ENCODE assay signal across 8 mouse cellular contexts in the genomic region with DNA sequence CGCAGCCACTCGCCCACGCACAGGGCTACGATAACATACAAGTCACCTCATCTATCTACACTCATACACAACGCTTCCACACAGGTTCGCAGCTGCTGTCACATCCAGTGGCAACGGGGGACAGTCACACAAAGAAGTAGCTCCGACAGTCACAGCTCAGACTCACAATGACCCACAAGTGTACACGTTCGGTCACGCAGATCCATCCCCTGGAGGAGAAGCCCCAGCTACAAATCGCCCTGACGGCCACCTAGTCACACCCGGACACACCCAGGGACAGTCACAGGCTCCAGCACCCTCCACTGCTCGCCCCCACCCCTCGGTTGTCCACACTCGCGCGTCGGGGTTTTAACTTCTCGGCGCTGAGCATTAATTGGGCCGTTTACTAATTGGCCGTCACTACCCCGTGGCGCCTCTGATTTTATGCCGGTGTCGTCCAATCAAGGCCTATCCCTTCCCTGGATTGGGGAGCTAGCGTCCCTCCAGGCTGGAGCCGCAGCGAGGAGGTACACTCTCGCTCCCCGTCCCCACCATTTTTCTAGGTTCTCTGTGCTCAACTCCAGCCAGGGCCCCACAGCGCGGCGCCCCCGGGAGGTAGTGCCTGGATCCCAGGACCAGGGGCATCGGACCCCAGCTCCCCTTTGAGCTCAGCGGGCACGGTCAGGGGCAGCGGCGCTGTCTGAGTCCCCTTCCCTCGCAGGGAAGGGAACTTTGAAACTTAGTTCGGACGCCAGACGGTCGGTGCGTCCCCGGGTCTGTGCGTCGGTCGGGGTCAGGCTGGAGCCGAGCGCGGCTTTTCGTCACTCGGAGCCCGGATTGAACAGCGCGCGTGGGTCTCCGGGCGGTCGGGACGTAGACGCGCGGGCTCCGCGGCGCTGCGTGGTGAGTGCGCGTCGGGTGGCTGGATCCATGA. TPM values are rescaled to one million over a fixed set of nuclear protein-coding genes. Genes with fewer than 3 reads are reported as not detected.
A peak's percentile ranks its signal among the peaks of the same experiment; 100 is the strongest.
DNase-seq lines count a peak whose midpoint lies in the region; ATAC-seq and TF ChIP-seq lines count a peak whose summit lies in the region.

No protein-coding gene starts in this region.

- no peak overlapping the region for H3K27ac ChIP-seq in liver, adult 2 months (replicated peaks; ENCODE audit: insufficient read depth, low read depth, low read length)
- no peak overlapping the region for H3K27ac ChIP-seq in heart, embryonic 11.5 days (ENCODE audit: low read depth, low read length)
- no peak overlapping the region for H3K27ac ChIP-seq in limb, embryonic 14.5 days (replicated peaks; ENCODE audit: low read depth, low read length)

- no peak for DNase-seq in liver, adult 2 months (ENCODE audit: extremely low read depth, low read depth, low spot score)
- no peak for DNase-seq in liver
- DNase-seq in brain, embryonic 14.5 days (ENCODE audit: low read depth) = peak; percentile 61
- DNase-seq in limb, embryonic 14.5 days (ENCODE audit: low spot score) = no peak
- DNase-seq in neural tube, embryonic 10.5 days (ENCODE audit: extremely low spot score, low spot score) = peak; percentile 67
- DNase-seq in spleen, adult 12 weeks (ENCODE audit: low spot score) = no peak
- DNase-seq in left cerebral cortex, adult 9 months (ENCODE audit: low spot score in 2 of 2) = no peak

- WGBS in liver, adult 2 months = 3% methylated on average over 75 of the region's 75 CpGs
- 2% methylated on average over 75 of the region's 75 CpGs for WGBS in heart, embryonic 11.5 days (ENCODE audit: insufficient replicate concordance)
- WGBS in limb, embryonic 14.5 days = 2% methylated on average over 60 of the region's 75 CpGs

- H3K79me2 ChIP-seq in liver, adult 2 months (ENCODE audit: control insufficient read depth, insufficient read depth, low read length) = no peaks in the 10 kb centered on the region

- peak overlapping the region; percentile 47; the same call in 1 of the 2 replicates for H3K4me3 ChIP-seq in liver, adult 2 months (ENCODE audit: insufficient read depth, low read depth, low read length)
- H3K4me3 ChIP-seq in heart, embryonic 11.5 days (ENCODE audit: low read depth, low read length) = peak overlapping the region; percentile 53
- peak overlapping the region; percentile 48 for H3K4me3 ChIP-seq in limb, embryonic 14.5 days (replicated peaks; ENCODE audit: low read length)

- no peak for ATAC-seq in heart, embryonic 11.5 days (replicated peaks; ENCODE audit: insufficient number of reproducible peaks, low FRiP score, low TSS enrichment)
- ATAC-seq in limb, embryonic 14.5 days (ENCODE audit: low FRiP score, low read depth) = no peak

- peak overlapping the region; percentile 27 for H3K9ac ChIP-seq in liver, adult 2 months (ENCODE audit: low read depth, low read length)
- 0 out of 2 replicates have a peak overlapping the region, but pooled peaks have one; percentile 30 for H3K9ac ChIP-seq in heart, embryonic 11.5 days (ENCODE audit: low read depth, low read length)
- peak overlapping the region; percentile 38 for H3K9ac ChIP-seq in limb, embryonic 14.5 days (ENCODE audit: low read depth, low read length, severe bottlenecking)

- peaks cover 4% of the 10 kb centered on the region; the same call in 1 of the 2 replicates for H3K4me1 ChIP-seq in liver, adult 2 months (ENCODE audit: control insufficient read depth, insufficient read depth, low read length)
- peaks cover 10% of the 10 kb centered on the region for H3K4me1 ChIP-seq in heart, embryonic 11.5 days (ENCODE audit: control insufficient read depth, insufficient read depth, low read length)
- peaks cover 21% of the 10 kb centered on the region for H3K4me1 ChIP-seq in limb, embryonic 14.5 days (ENCODE audit: control insufficient read depth, insufficient read depth, low read length)

- H3K9me3 ChIP-seq in heart, embryonic 11.5 days (replicated peaks; ENCODE audit: control insufficient read depth, low read length) = no peaks in the 10 kb centered on the region
- peaks cover 16% of the 10 kb centered on the region; the same call in 1 of the 2 replicates for H3K9me3 ChIP-seq in limb, embryonic 14.5 days (ENCODE audit: control insufficient read depth, low read length)

- no peak for TF ChIP-seq POLR2A in liver, adult 2 months (IDR thresholded peaks at IDR 0.05; ENCODE audit: extremely low read depth, insufficient read depth, low read length)
- TF ChIP-seq POLR2A in brain, embryonic 14.5 days (IDR thresholded peaks at IDR 0.05; ENCODE audit: borderline replicate concordance, extremely low read depth, insufficient read depth, insufficient read length, poor library complexity, severe bottlenecking) = no peak
- TF ChIP-seq POLR2A in limb, embryonic 14.5 days (IDR thresholded peaks at IDR 0.05; ENCODE audit: borderline replicate concordance, extremely low read depth, insufficient read depth, insufficient read length) = no peak

- peaks cover 21% of the 10 kb centered on the region for H3K27me3 ChIP-seq in liver, adult 2 months (ENCODE audit: control insufficient read depth, insufficient read depth, low read length)
- H3K27me3 ChIP-seq in heart, embryonic 11.5 days (ENCODE audit: control insufficient read depth, insufficient read depth, low read length) = peaks cover 35% of the 10 kb centered on the region
- H3K27me3 ChIP-seq in limb, embryonic 14.5 days (ENCODE audit: control insufficient read depth, insufficient read depth, low read length) = peaks cover 44% of the 10 kb centered on the region

- H3K36me3 ChIP-seq in liver, adult 2 months (ENCODE audit: control insufficient read depth, insufficient read depth, low read length) = no peaks in the 10 kb centered on the region
- no peaks in the 10 kb centered on the region for H3K36me3 ChIP-seq in heart, embryonic 11.5 days (ENCODE audit: control insufficient read depth, insufficient read depth, low read length)
- no peaks in the 10 kb centered on the region for H3K36me3 ChIP-seq in limb, embryonic 14.5 days (ENCODE audit: control insufficient read depth, insufficient read depth, low read length)

- peak overlapping the region; percentile 78 for H3K4me2 ChIP-seq in heart, embryonic 11.5 days
- peak overlapping the region; percentile 86 for H3K4me2 ChIP-seq in limb, embryonic 14.5 days (replicated peaks; ENCODE audit: low read depth, low read length, severe bottlenecking)

- no peak for TF ChIP-seq CTCF in liver, adult 2 months (IDR thresholded peaks at IDR 0.05; ENCODE audit: low read depth, low read length)
- no peak for TF ChIP-seq CTCF in brain, embryonic 14.5 days (IDR thresholded peaks at IDR 0.05; ENCODE audit: borderline replicate concordance, extremely low read depth, insufficient read depth, insufficient read length)

RNA-seq across cellular contexts. Expression of a gene that starts 1.0 kb away (rescaled TPM):
- total RNA-seq in liver, adult 2 months (2014; rRNA removed) = 0.09 and 0.20 TPM in 2 replicates
- 0.27 and 0.41 TPM in 2 replicates for polyA plus RNA-seq in liver, adult 2 months (2012; rRNA removed)
- polyA plus RNA-seq in brain, embryonic 14.5 days (2012; rRNA removed) = 67.0 and 70.4 TPM in 2 replicates
- 1.8 and 1.9 TPM in 2 replicates for polyA plus RNA-seq in heart, embryonic 11.5 days (2014; fragmentation: Nextera tagmentation; extraction: Ambion mirVana)
- polyA plus RNA-seq in limb, embryonic 14.5 days (2012; rRNA removed) = 10.3 and 17.1 TPM in 2 replicates
- 4.8 and 5.6 TPM in 2 replicates for polyA plus RNA-seq in limb, embryonic 14.5 days (2014; fragmentation: Nextera tagmentation; extraction: Ambion mirVana)

Comparison
In these comparisons a context has a peak if more than half of its experiments do, and no peak if none do; other contexts are left out.
1. DNase-seq: peak in brain, embryonic 14.5 days (single experiment) and neural tube, embryonic 10.5 days (single experiment); none in liver, adult 2 months (single experiment), liver (single experiment), limb, embryonic 14.5 days (single experiment), spleen, adult 12 weeks (single experiment) and left cerebral cortex, adult 9 months (0 of 2).
2. Peak in every context shown above with its lines, with median percentiles within 50 percentile points of each other: H3K4me3 ChIP-seq and H3K9ac ChIP-seq.